Mouse (Mus musculus) spleen, adult 2 months (tissue): ENCODE results near the gene Stat2.

Experiments used
- CTCF ChIP-seq: fragments of 200-500 bp; IDR thresholded peaks from 2 replicates; pipeline ENCODE4 v1.5.1; 2011; ENCODE audit warnings: mild to moderate bottlenecking, inconsistent platforms; ENCODE audit not compliant: insufficient read depth, insufficient read length, insufficient replicate concordance; ENCODE audit errors: extremely low read depth
- POLR2A ChIP-seq: fragments of 200-500 bp; IDR thresholded peaks from 2 replicates; pipeline ENCODE4 v1.6.1; 2011; ENCODE audit warnings: low read depth, low read length, inconsistent platforms

DNA sequence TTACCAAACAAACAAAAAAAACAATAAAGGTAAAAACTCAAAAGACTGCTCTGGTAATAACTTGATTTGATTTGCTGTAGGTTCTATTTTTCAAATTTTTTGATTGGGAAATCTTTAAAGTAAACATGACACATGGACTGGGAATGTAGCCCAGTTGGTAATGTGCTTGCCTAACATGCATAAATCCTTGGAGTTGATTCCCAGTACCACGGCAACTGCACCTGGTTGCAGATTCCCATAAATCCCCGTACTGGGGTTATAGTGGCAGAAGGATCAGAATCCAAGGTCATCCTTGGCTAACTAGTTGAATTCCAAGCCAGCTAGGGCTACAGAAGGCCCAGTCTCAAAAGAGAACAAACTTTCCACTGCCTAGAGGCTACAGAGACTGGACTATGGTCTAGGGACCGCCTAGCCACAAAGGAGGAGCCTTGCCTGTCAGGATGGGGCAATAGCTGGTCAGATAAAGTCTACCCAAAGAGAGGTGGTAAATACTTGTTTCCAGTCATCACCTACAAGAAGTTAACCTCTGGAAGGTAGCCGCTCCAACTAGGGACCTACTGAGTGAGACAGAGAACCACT lies 16.6 kb upstream of the Stat2 start, which contains the start of gene Apon:
- TF ChIP-seq POLR2A: no peak
- TF ChIP-seq CTCF: no peak
